Mouse (Mus musculus) ovary, postnatal 10 days (tissue): ENCODE data around the gene Dlgap1.

Source experiments
- DNase-seq: peaks from one replicate; pipeline ENCODE4 v3.0.0; 2022; ENCODE audit warnings: low spot score

The Dlgap1 gene

GRCm38 (mm10) chr17:70341230-70341629 is 372.4 kb downstream of the Dlgap1 start:
- DNase-seq: no peak

DNA sequence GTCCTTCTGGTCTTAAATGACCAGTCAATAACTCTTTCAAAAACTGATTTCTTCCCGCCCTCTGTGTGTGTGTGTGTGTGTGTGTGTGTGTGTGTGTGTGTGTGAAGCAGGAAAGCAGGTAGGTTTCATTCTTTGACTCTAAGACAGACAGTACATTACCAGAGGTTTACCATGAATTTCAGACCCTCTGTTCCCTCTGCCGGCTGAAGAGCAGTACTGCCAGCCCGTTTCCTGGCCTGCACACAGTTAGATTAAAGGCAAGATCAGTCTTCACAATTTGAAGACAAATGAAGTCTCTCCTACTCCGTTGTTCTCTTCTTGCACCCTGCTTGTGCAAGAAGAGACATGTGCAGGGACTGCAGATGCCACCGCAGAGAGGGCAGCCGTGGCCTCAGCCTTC is 373.0 kb downstream of the Dlgap1 start:
- DNase-seq: no peak

DNA sequence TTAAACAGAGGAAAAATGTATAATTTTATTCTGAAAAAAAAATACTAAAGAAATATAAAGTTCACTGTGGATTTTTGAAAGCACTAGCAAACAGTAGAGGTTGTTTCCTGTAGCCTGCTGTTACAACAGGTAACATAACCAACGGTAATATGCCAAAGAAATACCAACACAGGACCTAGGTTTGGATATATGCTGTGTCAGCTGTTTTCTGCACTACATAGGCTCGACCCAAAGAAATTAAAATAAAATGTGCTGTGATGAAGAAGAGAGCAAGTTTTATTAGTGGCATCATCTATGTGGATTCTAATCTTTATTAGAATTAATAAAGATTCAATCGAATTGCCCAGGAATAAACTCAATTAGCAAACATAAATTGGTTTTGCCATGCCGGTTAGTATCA is 378.5 kb downstream of the Dlgap1 start:
- no peak for DNase-seq

DNA sequence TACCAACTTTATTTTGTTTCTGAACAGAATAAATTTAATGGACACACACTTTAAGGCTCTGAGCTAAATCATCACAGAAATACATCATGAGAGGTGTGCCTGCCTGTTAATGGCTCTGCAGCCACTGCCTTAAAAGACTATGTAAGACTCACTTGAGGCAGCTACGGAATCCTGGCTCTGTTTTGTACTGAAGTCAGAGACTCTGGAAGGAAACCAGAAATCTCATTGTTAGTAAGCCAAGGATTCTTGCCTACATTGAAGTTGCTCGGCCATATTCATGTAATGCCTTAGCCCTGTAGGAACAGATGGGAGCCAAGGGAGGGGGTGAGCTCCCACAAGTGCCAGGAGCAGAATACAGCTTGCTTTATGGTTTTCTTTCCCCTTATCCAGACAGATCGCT is 394.7 kb downstream of the Dlgap1 start:
- DNase-seq: no peak

- no peak for DNase-seq
Measured at GRCm38 (mm10) chr17:70363971-70364370, 395.1 kb downstream of the Dlgap1 start.

DNA sequence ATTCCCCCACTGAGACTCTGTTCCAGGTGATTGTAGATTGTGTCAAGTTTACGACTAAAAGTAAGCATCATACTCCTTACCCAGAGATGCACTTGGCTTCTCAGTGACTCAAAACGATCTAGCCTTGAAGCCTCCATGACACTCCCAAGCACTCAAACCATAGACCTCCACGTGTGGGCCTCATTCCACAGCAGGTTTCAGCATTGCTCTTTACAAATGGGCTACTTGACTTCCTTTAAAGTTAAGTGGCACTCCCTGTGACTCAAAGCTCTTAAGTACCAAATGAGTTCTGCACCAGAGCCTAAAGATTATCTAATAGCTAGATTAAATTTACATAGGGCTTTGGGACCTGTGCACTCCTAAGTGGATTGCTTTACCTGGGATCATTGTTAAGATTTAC is 400.3 kb downstream of the Dlgap1 start:
- DNase-seq: no peak

- no peak for DNase-seq
Measured at GRCm38 (mm10) chr17:70377020-70377419, 408.1 kb downstream of the Dlgap1 start.

- DNase-seq: no peak
Measured at GRCm38 (mm10) chr17:70388447-70388846, 419.6 kb downstream of the Dlgap1 start.

- no peak for DNase-seq
Measured at GRCm38 (mm10) chr17:70397220-70397619, 428.3 kb downstream of the Dlgap1 start.

GRCm38 (mm10) chr17:70397708-70398107 is 428.8 kb downstream of the Dlgap1 start:
- DNase-seq: no peak

DNA sequence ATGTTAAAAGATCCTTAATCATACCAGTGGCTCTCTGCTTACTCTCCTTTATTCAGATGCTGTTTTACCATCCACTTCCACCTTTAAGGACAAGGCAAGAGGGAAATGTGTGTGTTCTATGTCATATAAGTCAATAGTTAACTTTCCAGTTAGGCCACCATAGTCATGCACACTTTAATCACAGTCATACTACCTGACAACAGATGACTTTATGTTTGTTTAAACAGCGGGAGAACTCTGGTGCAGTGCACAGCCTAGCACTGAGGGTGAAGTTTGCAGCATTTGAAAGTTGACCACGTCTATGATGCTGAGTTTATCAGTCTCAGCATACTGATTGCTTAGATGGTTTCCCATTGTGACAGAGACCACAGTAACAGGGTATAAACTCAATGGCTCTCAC is 433.0 kb downstream of the Dlgap1 start:
- no peak for DNase-seq

DNA sequence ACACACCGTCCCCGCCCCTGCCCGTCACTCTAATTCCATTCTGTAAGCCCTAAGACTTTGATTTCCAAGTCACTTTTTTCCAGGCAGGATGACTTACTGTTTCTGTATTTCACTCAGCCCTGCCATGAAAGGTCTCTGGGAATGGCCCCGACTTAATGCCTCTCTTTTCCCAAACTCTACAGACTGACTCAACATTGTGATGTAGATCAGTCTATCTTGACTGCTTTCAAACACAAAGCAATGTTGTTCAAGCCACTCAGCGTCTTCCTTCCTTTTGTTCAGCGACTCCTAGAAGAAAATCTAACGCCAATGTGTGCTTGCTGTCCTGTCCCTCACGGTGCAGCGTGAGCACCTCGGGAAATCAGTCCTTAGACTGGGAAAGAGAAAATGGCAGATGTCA is 434.9 kb downstream of the Dlgap1 start:
- no peak for DNase-seq

GRCm38 (mm10) chr17:70414202-70414601 is 445.3 kb downstream of the Dlgap1 start:
- no peak for DNase-seq

DNA sequence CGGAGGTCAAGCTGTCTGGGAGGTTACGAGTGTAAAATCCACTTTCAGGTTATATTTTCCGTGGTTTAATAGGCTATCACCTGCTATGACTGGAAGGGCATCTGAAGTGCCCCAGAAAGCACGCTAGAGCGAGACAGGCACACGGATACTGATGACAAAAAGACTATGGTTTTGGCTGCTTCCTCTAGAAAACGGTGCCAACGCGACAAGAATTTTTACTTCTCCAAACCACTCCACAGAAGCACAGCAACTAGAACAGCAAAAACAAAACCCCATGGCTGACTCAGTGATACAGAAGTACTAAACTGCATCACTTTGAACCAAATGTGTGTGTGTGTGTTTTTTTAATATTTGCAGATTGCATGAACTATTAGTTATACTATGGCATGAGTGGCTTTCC is 459.0 kb downstream of the Dlgap1 start:
- DNase-seq: no peak

DNA sequence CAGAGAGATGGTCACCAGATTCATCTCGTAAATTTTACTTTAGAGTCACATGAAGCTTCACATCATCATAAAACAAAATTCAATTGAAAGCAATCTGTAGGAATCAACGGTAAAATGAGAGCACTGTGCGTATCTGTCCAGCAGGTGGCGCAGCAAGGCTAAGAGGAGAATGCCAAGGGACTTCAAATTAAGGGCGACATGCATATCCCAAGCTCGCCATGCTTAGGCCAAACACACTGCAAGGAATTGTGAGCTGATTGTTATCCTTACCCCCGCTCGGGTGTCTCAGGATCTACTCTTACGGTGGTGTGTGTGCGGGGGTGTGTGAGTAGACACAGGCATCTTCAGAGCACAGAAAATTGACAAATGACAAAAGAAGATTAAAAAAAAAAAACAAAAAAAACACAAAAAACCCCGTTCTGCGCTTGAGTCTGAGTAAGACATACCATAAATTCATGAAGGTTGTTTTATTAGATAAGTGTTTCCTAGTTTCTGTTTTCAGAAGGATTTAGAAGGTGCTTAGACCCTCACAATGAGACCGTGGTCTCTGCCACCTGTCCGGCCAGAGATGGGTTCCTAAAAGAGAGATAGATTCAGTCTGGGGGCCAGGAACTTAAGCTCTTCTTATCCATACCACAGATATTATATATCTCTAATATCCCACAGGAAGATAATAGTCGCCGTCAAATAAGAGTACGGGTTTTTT is 461.0 kb downstream of the Dlgap1 start:
- DNase-seq: peak; percentile 38

- DNase-seq: peak; percentile 29
Measured at GRCm38 (mm10) chr17:70430452-70430787, 461.5 kb downstream of the Dlgap1 start.

- no peak for DNase-seq
Measured at GRCm38 (mm10) chr17:70432834-70433233, 464.0 kb downstream of the Dlgap1 start.

DNA sequence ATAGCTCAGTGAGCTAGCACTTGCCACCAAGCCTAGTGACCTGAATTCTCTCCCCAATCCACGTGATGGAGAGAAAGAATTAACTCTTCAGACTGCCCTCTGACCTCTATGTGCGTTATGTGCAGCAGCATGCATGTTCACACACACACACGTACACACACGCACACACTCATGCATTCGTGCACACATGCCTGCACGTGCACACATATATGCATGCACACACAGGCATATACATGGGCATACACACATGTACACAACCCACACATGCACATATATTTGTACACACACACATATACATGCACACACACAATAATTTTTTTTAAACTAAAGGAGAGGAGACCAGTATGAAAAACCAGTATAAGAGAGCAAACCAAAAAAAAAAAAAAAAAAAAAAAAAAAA is 465.7 kb downstream of the Dlgap1 start:
- no peak for DNase-seq

DNA sequence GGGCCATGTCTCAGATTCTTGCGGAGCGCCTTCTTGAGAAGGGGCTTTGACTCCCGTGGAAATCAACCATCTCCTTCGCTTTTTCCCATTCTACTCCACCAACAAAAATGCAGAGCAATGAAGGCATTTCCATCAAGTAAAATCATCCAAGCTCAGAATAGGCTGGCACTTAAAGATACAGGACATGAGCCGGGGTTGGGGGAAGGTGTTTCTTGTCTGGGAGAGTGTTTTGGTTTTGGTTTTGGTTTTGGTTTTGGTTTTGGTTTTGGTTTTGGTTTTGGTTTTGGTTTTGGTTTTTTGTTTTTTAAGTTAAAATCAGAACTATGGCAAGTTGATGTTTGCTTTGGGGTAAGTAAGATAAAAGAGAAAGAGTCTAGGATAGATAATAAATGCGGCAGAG is 466.7 kb downstream of the Dlgap1 start:
- no peak for DNase-seq

- no peak for DNase-seq
Measured at GRCm38 (mm10) chr17:70437229-70437628, 468.4 kb downstream of the Dlgap1 start.

DNA sequence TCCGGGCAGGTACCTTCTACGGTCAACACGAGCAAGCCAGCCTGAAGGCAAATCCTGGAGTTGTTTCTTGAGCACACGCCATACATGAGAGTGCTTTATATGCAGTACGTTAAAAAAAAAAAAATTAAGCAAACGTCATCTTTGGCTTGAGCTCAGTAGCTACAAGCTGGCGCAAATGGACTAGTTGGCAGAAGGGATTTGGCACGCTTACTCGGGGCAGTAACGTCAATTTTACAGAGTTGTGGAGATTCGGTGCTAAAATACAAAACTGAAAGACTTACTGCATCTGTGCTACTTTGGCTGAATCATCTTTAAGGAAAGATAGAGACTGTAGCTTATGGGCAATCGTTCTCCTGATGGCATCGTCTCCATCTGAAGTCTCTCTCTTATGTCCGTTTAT is 474.1 kb downstream of the Dlgap1 start:
- no peak for DNase-seq

- DNase-seq: no peak
Measured at GRCm38 (mm10) chr17:70446451-70446850, 477.6 kb downstream of the Dlgap1 start.

DNA sequence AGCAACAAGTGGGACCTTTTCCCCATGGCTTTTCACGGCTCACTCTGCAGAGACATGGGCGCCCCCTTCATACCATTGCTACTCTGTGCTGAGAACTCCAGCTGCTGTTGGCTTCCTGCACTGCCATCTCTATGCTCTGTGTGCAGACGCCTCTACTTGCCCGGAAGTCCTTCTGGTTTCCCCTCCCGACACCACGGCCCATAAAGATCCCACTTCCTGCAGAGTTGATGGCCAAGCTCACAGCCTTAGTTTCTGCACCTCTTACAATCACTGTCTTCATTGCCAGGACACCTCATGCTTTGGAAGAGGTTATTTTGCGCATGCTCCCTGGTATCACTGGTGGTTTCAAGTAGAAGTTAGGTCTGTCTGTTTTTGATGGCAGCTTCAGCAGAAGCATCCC is 486.2 kb downstream of the Dlgap1 start:
- DNase-seq: no peak

GRCm38 (mm10) chr17:70457103-70457502 is 488.2 kb downstream of the Dlgap1 start:
- DNase-seq: no peak

GRCm38 (mm10) chr17:70462231-70462630 is 493.4 kb downstream of the Dlgap1 start:
- no peak for DNase-seq
